Mouse (Mus musculus) MEL (cell line): ENCODE data around the gene Tcl1b1.

Source experiments
- CTCF ChIP-seq, 3 experiments: IDR thresholded peaks in 2 of 3; conservative IDR thresholded peaks in 1 of 3; 2 replicates each; pipeline ENCODE4 v1.5.1; 2011 to 2012; ENCODE audit warnings: low read length in 3 of 3, low read depth in 2 of 3, mild to moderate bottlenecking in 2 of 3, improper control_type of control experiment in 1 of 3, inconsistent platforms in 1 of 3, mixed read lengths in 1 of 3, moderate library complexity in 1 of 3; ENCODE audit not compliant: control insufficient read depth in 1 of 3, insufficient read depth in 1 of 3, poor library complexity in 1 of 3, severe bottlenecking in 1 of 3
- ELF1 ChIP-seq: IDR thresholded peaks from 2 replicates; pipeline ENCODE4 v1.6.1; 2014; ENCODE audit warnings: low read depth, mild to moderate bottlenecking, inconsistent platforms, low read length, improper control_type of control experiment, moderate library complexity
- GATA1 ChIP-seq: IDR thresholded peaks from 2 replicates; pipeline ENCODE4 v1.6.1; 2011; ENCODE audit warnings: low read depth, low read length, improper control_type of control experiment
- JUND ChIP-seq: IDR thresholded peaks from 2 replicates; pipeline ENCODE4 v1.6.1; 2011; ENCODE audit warnings: low read depth, mild to moderate bottlenecking, improper control_type of control experiment, low read length
- MAFK ChIP-seq: IDR thresholded peaks from 2 replicates; pipeline ENCODE4 v1.6.1; 2011; ENCODE audit warnings: low read depth, mild to moderate bottlenecking, low read length, improper control_type of control experiment, borderline replicate concordance
- MYB ChIP-seq: IDR thresholded peaks from 2 replicates; pipeline ENCODE4 v1.6.1; 2011; ENCODE audit warnings: mild to moderate bottlenecking, low read depth, low read length, improper control_type of control experiment
- NELFE ChIP-seq: IDR thresholded peaks from 2 replicates; pipeline ENCODE4 v1.6.1; 2011; ENCODE audit warnings: low read depth, low read length, improper control_type of control experiment
- POLR2A ChIP-seq, 2 experiments: IDR thresholded peaks; 2 replicates each; pipeline ENCODE4 v1.6.1; 2011 to 2012; ENCODE audit warnings: low read length in 2 of 2, mild to moderate bottlenecking in 2 of 2, control low read depth in 1 of 2, improper control_type of control experiment in 1 of 2, low read depth in 1 of 2, moderate library complexity in 1 of 2; ENCODE audit not compliant: control insufficient read depth in 1 of 2, insufficient read depth in 1 of 2, poor library complexity in 1 of 2
- SIN3A ChIP-seq: IDR thresholded peaks from 2 replicates; pipeline ENCODE4 v1.6.1; 2012; ENCODE audit warnings: low read length, improper control_type of control experiment, inconsistent platforms
- TBP ChIP-seq: IDR thresholded peaks from 2 replicates; pipeline ENCODE4 v1.8.0; 2011; ENCODE audit warnings: low read depth, low read length, improper control_type of control experiment
- TCF12 ChIP-seq: IDR thresholded peaks from 2 replicates; pipeline ENCODE4 v1.6.1; 2014; ENCODE audit warnings: low read depth, mild to moderate bottlenecking, inconsistent platforms, low read length, improper control_type of control experiment, moderate library complexity
- UBTF ChIP-seq: IDR thresholded peaks from 2 replicates; pipeline ENCODE4 v1.6.1; 2012; ENCODE audit warnings: low read depth, mild to moderate bottlenecking, inconsistent platforms, low read length, improper control_type of control experiment, moderate library complexity, borderline replicate concordance; ENCODE audit not compliant: insufficient read depth
- USF1 ChIP-seq: IDR thresholded peaks from 2 replicates; pipeline ENCODE4 v1.6.1; 2014; ENCODE audit warnings: low read depth, mild to moderate bottlenecking, inconsistent platforms, low read length, improper control_type of control experiment, moderate library complexity
- ZNF384 ChIP-seq: IDR thresholded peaks from 2 replicates; pipeline ENCODE4 v1.6.1; 2012; ENCODE audit warnings: low read depth, mild to moderate bottlenecking, inconsistent platforms, low read length, improper control_type of control experiment

DNA sequence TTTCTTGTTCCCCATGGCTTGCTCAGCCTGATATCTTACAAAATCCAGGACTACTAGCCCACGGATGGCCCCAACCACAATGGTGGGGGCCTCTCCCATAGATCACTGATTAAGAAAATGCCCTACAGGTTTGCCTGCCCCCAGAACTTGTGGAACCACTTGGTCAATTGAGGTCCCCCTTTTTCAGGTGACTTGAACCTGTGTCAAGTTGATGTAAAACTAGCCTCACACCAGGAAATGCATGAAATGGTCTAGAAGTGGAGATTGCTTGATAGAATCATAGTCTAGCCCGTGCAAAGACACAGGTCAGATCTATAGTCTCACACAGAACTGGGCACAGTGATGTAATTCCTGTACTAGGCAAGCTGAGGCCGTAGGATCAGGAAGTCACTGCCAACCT, 13.8 kb upstream of the Tcl1b1 start, which contains the start of gene Tcl1b2:
- no peak for TF ChIP-seq CTCF (IDR thresholded peaks at IDR 0.05 in 2 of 3, conservative IDR thresholded peaks at IDR 0.05 in 1 of 3; ENCODE audit: control insufficient read depth in 1 of 3, insufficient read depth in 1 of 3, low read depth in 2 of 3, low read length in 3 of 3, poor library complexity in 1 of 3, severe bottlenecking in 1 of 3)
- TF ChIP-seq SIN3A = no peak
- no peak for TF ChIP-seq POLR2A (IDR thresholded peaks at IDR 0.05; ENCODE audit: control insufficient read depth in 1 of 2, insufficient read depth in 1 of 2, low read depth in 1 of 2, low read length in 2 of 2, poor library complexity in 1 of 2)
- no peak for TF ChIP-seq JUND
- TF ChIP-seq UBTF = no peak
- no peak for TF ChIP-seq MAFK
- no peak for TF ChIP-seq TCF12
- TF ChIP-seq GATA1 = no peak
- TF ChIP-seq ZNF384 = no peak
- no peak for TF ChIP-seq USF1
- no peak for TF ChIP-seq TBP
- TF ChIP-seq MYB = no peak
- TF ChIP-seq ELF1 = no peak
- TF ChIP-seq NELFE = no peak
